Mouse (Mus musculus): Measurements from ENCODE around the gene Srrm4.

- no peak for TF ChIP-seq CTCF (IDR thresholded peaks at IDR 0.05; ENCODE audit: insufficient read depth, low read depth, low read length)
- TF ChIP-seq POLR2A (IDR thresholded peaks at IDR 0.05; ENCODE audit: insufficient read depth, low read depth, low read length): no peak
Observed at GRCm38 (mm10) chr5:116440251-116440650, 151.4 kb downstream of the Srrm4 start.
